Mouse (Mus musculus) forelimb bud, embryonic 11.5 days (tissue): ENCODE data around the gene Mterf4.
"Not testable (repeated sequence)": the region's sequence is repeated elsewhere in the genome, so short reads cannot be mapped to it uniquely, and the experiment has no call there.

Source experiments
- DNase-seq: peaks from one replicate; pipeline ENCODE4 v3.0.0-alpha.2; 2012; ENCODE audit warnings: low read depth, low spot score

Mterf4 gene

GRCm38 (mm10) chr1:93305581-93306337 is at the start of gene Mterf4:
Gene Mterf4 (minus strand): TSS chr1:93305915.
- peak; percentile 85 for DNase-seq

GRCm38 (mm10) chr1:93352724-93353123 is 47.0 kb upstream of the Mterf4 start:
- DNase-seq, result no peak

GRCm38 (mm10) chr1:93349701-93350100 is 44.0 kb upstream of the Mterf4 start:
- DNase-seq, result no peak

GRCm38 (mm10) chr1:93347176-93347575 is 41.5 kb upstream of the Mterf4 start:
- DNase-seq, result no peak

GRCm38 (mm10) chr1:93343504-93344047 is 37.9 kb upstream of the Mterf4 start:
- DNase-seq, result peak; percentile 96

GRCm38 (mm10) chr1:93342648-93343503 is 37.2 kb upstream of the Mterf4 start, which contains the start of the genes Ppp1r7 and Pask:
Gene Ppp1r7 (plus strand): TSS chr1:93342854.
Gene Pask (minus strand): TSS chr1:93343482.
- peak; percentile 95 for DNase-seq

GRCm38 (mm10) chr1:93334621-93335020 is 28.9 kb upstream of the Mterf4 start:
- DNase-seq, result no peak

GRCm38 (mm10) chr1:93326446-93326845 is 20.7 kb upstream of the Mterf4 start:
- no peak for DNase-seq

- DNase-seq, result no peak
These were observed 18.3 kb upstream of the Mterf4 start for GRCm38 (mm10) chr1:93323973-93324372.

- no peak for DNase-seq
These were observed 5.1 kb downstream of the Mterf4 start for GRCm38 (mm10) chr1:93300578-93300977.

GRCm38 (mm10) chr1:93299791-93300190 is 5.9 kb downstream of the Mterf4 start:
- DNase-seq, result no peak

- DNase-seq, result not testable (repeated sequence)
These were observed 11.2 kb downstream of the Mterf4 start for GRCm38 (mm10) chr1:93294491-93294890.

- no peak for DNase-seq
These were observed 13.7 kb downstream of the Mterf4 start for GRCm38 (mm10) chr1:93292006-93292405.

GRCm38 (mm10) chr1:93291591-93291990 is 14.1 kb downstream of the Mterf4 start:
- DNase-seq, result no peak

- no peak for DNase-seq
These were observed 14.8 kb downstream of the Mterf4 start for GRCm38 (mm10) chr1:93290956-93291355.

- DNase-seq, result no peak
These were observed 16.0 kb downstream of the Mterf4 start for GRCm38 (mm10) chr1:93289678-93290214.

- DNase-seq, result no peak
These were observed 28.7 kb downstream of the Mterf4 start for GRCm38 (mm10) chr1:93277041-93277440.

- no peak for DNase-seq
These were observed 30.2 kb downstream of the Mterf4 start for GRCm38 (mm10) chr1:93275561-93275960.

GRCm38 (mm10) chr1:93272409-93272821 is 33.3 kb downstream of the Mterf4 start:
- peak; percentile 41 for DNase-seq

GRCm38 (mm10) chr1:93271751-93272150 is 34.0 kb downstream of the Mterf4 start:
- no peak for DNase-seq

- DNase-seq, result no peak
These were observed 35.0 kb downstream of the Mterf4 start for GRCm38 (mm10) chr1:93270516-93271240.
